Mouse (Mus musculus): Measurements from ENCODE around the gene Pknox2.

DNA sequence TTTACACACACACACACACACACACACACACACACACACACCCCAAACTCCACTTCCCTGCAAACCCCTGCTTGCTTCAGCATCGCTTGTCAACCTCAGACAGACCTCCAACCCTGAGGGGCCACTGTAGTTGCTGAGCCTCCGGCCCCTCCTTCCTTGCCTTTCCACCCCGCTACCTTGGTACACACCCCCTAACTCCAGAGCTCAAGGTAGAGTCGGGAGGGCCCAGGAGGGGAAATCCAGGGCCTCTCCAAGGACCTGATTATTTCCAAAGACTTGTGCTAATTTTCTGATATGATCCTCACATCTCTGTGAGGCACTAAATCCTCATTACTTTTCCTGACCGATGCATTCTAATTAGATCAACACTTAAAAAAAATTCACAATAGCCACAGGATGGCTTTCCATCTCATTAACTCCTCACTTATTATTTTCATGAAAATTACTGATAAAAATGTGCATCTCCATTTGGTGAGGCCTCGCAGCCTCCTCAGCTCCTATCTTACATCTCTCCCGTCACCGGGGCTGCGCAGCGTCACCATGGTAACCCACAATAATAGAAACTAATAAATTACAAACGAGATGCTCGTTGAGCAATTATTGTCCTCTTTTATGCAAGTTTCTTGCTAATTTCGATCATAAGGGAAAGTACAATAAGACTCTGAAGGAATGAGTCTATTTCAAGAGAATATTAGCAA lies 225.3 kb downstream of the Pknox2 start:
- TF ChIP-seq CTCF (IDR thresholded peaks at IDR 0.05; ENCODE audit: control insufficient read depth, insufficient read depth, low read length) (no peak), POLR2A (IDR thresholded peaks at IDR 0.05; ENCODE audit: borderline replicate concordance, control insufficient read depth, low read depth, low read length) (no peak)

Measured in bone marrow, adult 2 months (tissue).